Mouse (Mus musculus): ENCODE data around the gene Hspb11. TPM values are rescaled to one million over a fixed set of nuclear protein-coding genes. Genes with fewer than 3 reads are reported as not detected.

The Hspb11 gene
- polyA plus RNA-seq, 1 experiment from 2014 or later = 25.6 TPM

Other genes with a start within 250 kb of the Hspb11 start
- gene Mrpl37, start 186.7 kb upstream of the Hspb11 start, polyA plus RNA-seq (2016; fragmentation: Nextera tagmentation; extraction: Ambion mirVana) = 122 and 123 TPM in 2 replicates
- 7.6 and 9.9 TPM in 2 replicates for gene Cyb5rl, start 186.6 kb upstream of the Hspb11 start, polyA plus RNA-seq (2016; fragmentation: Nextera tagmentation; extraction: Ambion mirVana)
- gene Cdcp2, start 156.7 kb upstream of the Hspb11 start, polyA plus RNA-seq (2016; fragmentation: Nextera tagmentation; extraction: Ambion mirVana) = 0.11 and 0.22 TPM in 2 replicates
- gene Tmem59, start 75.2 kb upstream of the Hspb11 start, polyA plus RNA-seq (2016; fragmentation: Nextera tagmentation; extraction: Ambion mirVana) = 279 and 311 TPM in 2 replicates
- 30.6 and 39.7 TPM in 2 replicates for gene Tceanc2, start 74.5 kb upstream of the Hspb11 start, polyA plus RNA-seq (2016; fragmentation: Nextera tagmentation; extraction: Ambion mirVana)
- not detected in 2 replicates for gene Ldlrad1, start 44.4 kb upstream of the Hspb11 start, polyA plus RNA-seq (2016; fragmentation: Nextera tagmentation; extraction: Ambion mirVana)
- 75.0 and 83.0 TPM in 2 replicates for gene Lrrc42, start 61 bp upstream of the Hspb11 start, polyA plus RNA-seq (2016; fragmentation: Nextera tagmentation; extraction: Ambion mirVana)
- not detected in 2 replicates for gene Dio1, start 53.6 kb downstream of the Hspb11 start, polyA plus RNA-seq (2016; fragmentation: Nextera tagmentation; extraction: Ambion mirVana)
- gene Yipf1, start 60.8 kb downstream of the Hspb11 start, polyA plus RNA-seq (2016; fragmentation: Nextera tagmentation; extraction: Ambion mirVana) = 37.8 and 42.6 TPM in 2 replicates
- gene Ndc1, start 114.2 kb downstream of the Hspb11 start, polyA plus RNA-seq (2016; fragmentation: Nextera tagmentation; extraction: Ambion mirVana) = 49.9 and 51.0 TPM in 2 replicates
- 2.1 and 2.2 TPM in 2 replicates for gene Glis1, start 181.0 kb downstream of the Hspb11 start, polyA plus RNA-seq (2016; fragmentation: Nextera tagmentation; extraction: Ambion mirVana)